Mouse (Mus musculus) liver, embryonic 11.5 days (tissue): Measurements from ENCODE around the gene Gm42957. TPM values are rescaled to one million over a fixed set of nuclear protein-coding genes. Genes with fewer than 3 reads are reported as not detected.
"Not testable (repeated sequence)": the region's sequence is repeated elsewhere in the genome, so short reads cannot be mapped to it uniquely, and the experiment has no call there.

Experiments
- ATAC-seq: fragments of 200-750 bp; cut with Nextera tagmentation; replicated peaks from 2 replicates; pipeline ENCODE4 v1.8.0; 2017; ENCODE audit warnings: moderate number of reproducible peaks, mild to moderate bottlenecking, moderate TSS enrichment, moderate library complexity; ENCODE audit not compliant: low FRiP score
- DNase-seq: peaks from one replicate; pipeline ENCODE4 v3.0.0-alpha.2; 2017; ENCODE audit warnings: low spot score
- H3K27ac ChIP-seq: fragments of 300-500 bp; sonication (generic); 2 replicates; pipeline ENCODE4 v1.5.1; 2014; ENCODE audit warnings: mild to moderate bottlenecking, low read depth, low read length, control low read depth
- H3K27me3 ChIP-seq: fragments of 300-500 bp; sonication (generic); replicated peaks from 2 replicates; pipeline ENCODE4 v1.6.1; 2014; ENCODE audit warnings: low read length, mixed read lengths; ENCODE audit not compliant: control insufficient read depth, insufficient read depth
- H3K36me3 ChIP-seq: fragments of 300-500 bp; sonication (generic); 2 replicates; pipeline ENCODE4 v1.6.1; 2014; ENCODE audit warnings: mild to moderate bottlenecking, low read length, moderate library complexity, mixed read lengths; ENCODE audit not compliant: control insufficient read depth, insufficient read depth
- H3K4me1 ChIP-seq: fragments of 300-500 bp; sonication (generic); replicated peaks from 2 replicates; pipeline ENCODE4 v1.6.1; 2014; ENCODE audit warnings: low read length, mixed read lengths; ENCODE audit not compliant: control insufficient read depth, insufficient read depth
- H3K4me2 ChIP-seq: fragments of 300-500 bp; sonication (generic); 2 replicates; pipeline ENCODE4 v1.6.1; 2014; ENCODE audit warnings: mild to moderate bottlenecking, control low read depth, moderate library complexity
- H3K4me3 ChIP-seq: fragments of 300-500 bp; sonication (generic); 2 replicates; pipeline ENCODE4 v1.5.1; 2014; ENCODE audit warnings: low read depth, low read length, control low read depth
- H3K9ac ChIP-seq: fragments of 300-500 bp; sonication (generic); 2 replicates; pipeline ENCODE4 v1.6.1; 2014; ENCODE audit warnings: low read depth, low read length, control low read depth
- H3K9me3 ChIP-seq: fragments of 300-500 bp; sonication (generic); 2 replicates; pipeline ENCODE4 v1.6.1; 2016; ENCODE audit warnings: low read length, inconsistent platforms, mixed read lengths; ENCODE audit not compliant: control insufficient read depth
- WGBS: fragments of 180-500 bp; shearing (Covaris S2); extraction: QIAGEN DNeasy Blood & Tissue Kit; methylation state at CpG from one replicate; pipeline ENCODE4 v1.1.7; 2014; 5-methylcytosine and 5-hydroxymethylcytosine counted together
- polyA plus RNA-seq: library from polyadenylated mRNA; unstranded; fragments of >200 nt; fragmentation: Nextera tagmentation; extraction: Ambion mirVana; gene quantifications from 2 replicates; pipeline ENCODE4 v1.2.1, GENCODE M21; 2014

The Gm42957 gene
- polyA plus RNA-seq, 1 experiment from 2014 or later = 0.14 TPM

DNA sequence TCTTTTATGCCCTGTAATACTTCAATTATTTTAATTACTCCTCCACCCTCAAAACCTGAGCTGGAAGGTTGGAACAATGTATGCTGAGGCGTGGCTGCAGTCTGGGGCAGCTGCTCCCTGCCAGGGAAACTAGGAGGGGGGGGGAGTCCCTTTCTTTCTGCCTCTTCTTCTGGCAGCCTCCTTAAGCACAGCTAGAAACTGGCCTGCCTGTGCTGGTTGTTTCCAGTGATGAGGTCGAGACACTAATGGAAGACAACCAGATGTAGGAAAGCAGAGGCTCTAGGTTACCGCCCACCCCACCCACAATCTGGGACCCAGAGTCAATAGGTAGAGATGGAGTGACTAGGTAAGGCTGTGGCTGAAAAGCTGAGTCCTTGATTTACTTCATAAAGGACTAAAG is 40.4 kb downstream of the Gm42957 start:
- Histone ChIP-seq H3K4me2 (no peak overlapping the region), H3K36me3 (no peaks in the 10 kb centered on the region), H3K9ac (no peak overlapping the region), H3K27ac (no peak overlapping the region), H3K27me3 (peaks cover 14% of the 10 kb centered on the region), H3K4me1 (peaks cover 8% of the 10 kb centered on the region), H3K4me3 (no peak overlapping the region), H3K9me3 (no peaks in the 10 kb centered on the region)
- DNase-seq (no peak), ATAC-seq (no peak)
- WGBS = 58% methylated on average over 3 of the region's 3 CpGs

- 64% methylated on average over 7 of the region's 7 CpGs for WGBS
- DNase-seq = no peak
- peaks cover 8% of the 10 kb centered on the region for H3K4me1 ChIP-seq
- H3K36me3 ChIP-seq = no peaks in the 10 kb centered on the region
- no peak overlapping the region for H3K27ac ChIP-seq
- H3K9me3 ChIP-seq = no peaks in the 10 kb centered on the region
- H3K4me3 ChIP-seq = no peak overlapping the region
- ATAC-seq = no peak
- H3K9ac ChIP-seq = no peak overlapping the region
- no peak overlapping the region for H3K4me2 ChIP-seq
- H3K27me3 ChIP-seq = peaks cover 19% of the 10 kb centered on the region
These were observed 43.2 kb downstream of the Gm42957 start for GRCm38 (mm10) chr3:96678456-96678855.

DNA sequence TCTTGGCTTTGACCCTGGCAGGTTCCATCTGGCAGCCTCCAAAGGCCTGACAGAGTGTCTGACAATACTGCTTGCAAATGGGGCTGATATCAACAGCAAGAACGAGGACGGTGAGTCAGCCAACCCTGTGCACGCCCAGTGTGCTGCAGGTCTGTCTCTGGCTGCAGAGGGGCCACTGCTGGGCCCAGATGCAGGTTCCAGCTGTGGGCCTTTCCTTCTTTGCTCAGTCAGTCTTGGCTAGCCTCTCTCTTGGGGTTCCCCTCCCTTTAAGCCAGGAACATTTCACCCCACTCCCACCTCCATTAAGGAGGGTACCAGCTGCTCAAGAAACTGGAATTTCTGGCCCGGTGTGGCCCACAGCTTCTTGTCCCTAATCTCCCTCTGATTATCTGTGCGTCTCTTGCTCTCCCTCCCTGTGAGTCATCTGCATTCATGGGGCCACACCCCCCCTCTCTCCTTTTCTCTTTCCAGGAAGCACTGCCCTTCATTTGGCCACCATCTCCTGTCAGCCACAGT is 43.9 kb downstream of the Gm42957 start:
- H3K4me1 ChIP-seq = peaks cover 8% of the 10 kb centered on the region
- no peaks in the 10 kb centered on the region for H3K36me3 ChIP-seq
- 15% methylated on average over 5 of the region's 5 CpGs for WGBS
- no peak overlapping the region for H3K4me2 ChIP-seq
- no peak for DNase-seq
- no peak overlapping the region for H3K27ac ChIP-seq
- no peak overlapping the region for H3K4me3 ChIP-seq
- ATAC-seq = peak; percentile 65
- H3K27me3 ChIP-seq = peaks cover 26% of the 10 kb centered on the region
- H3K9ac ChIP-seq = no peak overlapping the region
- no peaks in the 10 kb centered on the region for H3K9me3 ChIP-seq

DNA sequence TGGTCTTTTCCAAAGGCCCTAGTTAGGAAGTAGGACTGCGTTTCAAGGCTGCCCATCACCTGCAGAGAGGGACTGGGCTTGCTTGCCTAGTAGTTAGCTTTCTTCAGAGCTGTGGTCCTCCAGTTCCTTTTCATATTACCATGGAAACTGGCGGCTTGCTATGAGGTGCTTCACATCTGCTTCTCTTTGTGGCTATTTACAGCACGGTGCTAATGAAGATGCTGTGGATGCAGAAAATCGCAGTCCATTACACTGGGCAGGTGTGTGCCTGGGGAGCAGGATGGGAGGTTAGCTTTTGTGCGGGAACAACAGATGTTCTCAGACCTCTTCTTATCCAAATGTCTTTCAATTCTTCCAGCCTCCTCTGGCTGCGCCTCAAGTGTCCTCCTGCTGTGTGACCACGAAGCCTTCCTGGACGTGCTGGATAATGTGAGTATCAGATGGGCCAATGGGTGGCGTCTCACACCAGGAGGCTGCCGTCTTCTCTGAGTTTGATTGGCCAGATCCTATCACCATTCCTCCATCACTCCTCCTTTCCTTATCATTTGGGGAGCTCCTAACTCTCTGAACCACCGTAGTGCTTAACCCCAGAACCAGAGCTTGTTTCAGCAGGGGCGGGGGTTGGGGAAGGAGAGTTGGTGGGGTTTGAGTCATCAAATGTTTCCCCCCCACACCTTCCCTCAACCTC is 45.1 kb downstream of the Gm42957 start:
- no peak for DNase-seq
- ATAC-seq = no peak
- WGBS = 21% methylated on average over 12 of the region's 12 CpGs
- Histone ChIP-seq H3K4me2 (no peak overlapping the region), H3K4me1 (peaks cover 8% of the 10 kb centered on the region), H3K36me3 (no peaks in the 10 kb centered on the region), H3K9ac (no peak overlapping the region), H3K27ac (no peak overlapping the region), H3K4me3 (no peak overlapping the region), H3K27me3 (peaks cover 38% of the 10 kb centered on the region), H3K9me3 (no peaks in the 10 kb centered on the region)

DNA sequence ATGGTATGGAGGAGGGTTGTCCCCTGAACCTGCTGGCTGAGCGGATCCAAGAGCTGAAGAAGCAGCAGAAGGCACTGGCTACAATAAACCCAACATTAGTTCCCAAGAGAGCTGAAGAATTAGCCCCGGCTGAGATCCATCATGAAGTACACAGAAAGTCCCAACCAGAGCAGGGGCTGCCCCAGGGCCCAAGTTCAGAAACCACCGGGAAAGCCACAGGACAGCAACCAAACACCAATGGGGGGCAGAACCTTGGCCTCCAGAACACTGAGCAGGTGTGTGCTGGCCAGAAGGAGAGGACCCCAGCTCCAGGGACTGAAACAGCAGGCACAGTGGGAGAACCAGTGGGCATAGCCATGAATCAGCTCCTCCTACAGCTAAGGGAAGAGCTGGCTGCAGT is 48.2 kb downstream of the Gm42957 start:
- H3K9me3 ChIP-seq = no peaks in the 10 kb centered on the region
- WGBS = 85% methylated on average over 3 of the region's 3 CpGs
- no peak for DNase-seq
- H3K9ac ChIP-seq = no peak overlapping the region
- no peak for ATAC-seq
- H3K4me1 ChIP-seq = peaks cover 8% of the 10 kb centered on the region
- no peak overlapping the region for H3K4me3 ChIP-seq
- H3K27me3 ChIP-seq = peaks cover 41% of the 10 kb centered on the region
- no peak overlapping the region for H3K27ac ChIP-seq
- no peak overlapping the region for H3K4me2 ChIP-seq
- no peaks in the 10 kb centered on the region for H3K36me3 ChIP-seq

DNA sequence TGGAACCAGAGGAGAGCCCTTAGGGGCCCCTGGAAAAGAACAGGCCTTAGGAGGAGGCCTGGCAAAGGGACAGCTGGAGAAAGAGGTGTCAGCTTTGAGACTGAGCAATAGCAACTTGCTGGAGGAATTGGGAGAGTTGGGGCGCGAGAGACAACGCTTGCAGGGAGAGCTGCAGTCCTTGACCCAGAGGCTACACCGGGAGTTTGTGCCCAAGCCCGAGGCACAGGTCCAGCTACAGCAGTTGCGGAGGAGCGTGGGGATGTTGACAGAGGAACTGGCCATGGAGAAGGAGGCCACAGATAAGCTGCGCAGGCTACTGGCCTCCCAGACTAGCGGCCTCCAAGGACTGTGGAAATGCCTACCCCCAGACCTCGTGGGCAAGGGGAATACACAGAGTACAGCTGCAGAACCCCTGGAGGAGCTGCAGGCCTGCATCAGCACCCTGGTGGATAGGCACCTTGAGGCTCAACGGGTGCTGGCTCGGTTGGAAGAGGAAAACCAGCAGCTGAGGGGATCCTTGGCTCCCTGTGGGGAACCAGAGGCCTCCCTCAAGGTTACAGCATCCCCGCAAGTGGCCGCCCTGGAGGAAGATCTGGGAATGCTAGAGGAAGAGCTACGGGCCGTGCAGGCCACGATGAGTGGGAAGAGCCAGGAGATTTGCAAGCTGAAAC is 49.0 kb downstream of the Gm42957 start:
- no peaks in the 10 kb centered on the region for H3K9me3 ChIP-seq
- H3K36me3 ChIP-seq = no peaks in the 10 kb centered on the region
- peaks cover 41% of the 10 kb centered on the region for H3K27me3 ChIP-seq
- peaks cover 5% of the 10 kb centered on the region for H3K4me1 ChIP-seq
- H3K4me2 ChIP-seq = peak overlapping the region; percentile 37
- DNase-seq (no peak), ATAC-seq (no peak)
- 43% methylated on average over 17 of the region's 17 CpGs for WGBS
- H3K27ac ChIP-seq = no peak overlapping the region
- no peak overlapping the region for H3K9ac ChIP-seq
- peak overlapping the region; percentile 3 for H3K4me3 ChIP-seq

DNA sequence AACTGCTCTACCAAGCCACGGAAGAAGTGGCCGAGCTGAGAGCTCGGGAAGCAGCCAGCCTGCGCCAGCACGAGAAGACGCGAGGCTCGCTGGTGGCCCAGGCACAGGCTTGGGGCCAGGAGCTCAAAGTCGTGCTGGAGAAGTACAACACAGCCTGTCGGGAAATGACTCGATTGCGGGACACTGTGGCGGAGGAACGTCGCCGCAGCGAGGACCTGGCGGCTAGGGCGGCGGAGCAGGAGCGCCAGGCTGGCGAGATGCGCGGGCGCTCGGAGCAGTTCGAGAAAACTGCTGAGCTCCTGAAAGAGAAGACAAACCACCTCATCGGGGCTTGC is 49.5 kb downstream of the Gm42957 start:
- H3K9ac ChIP-seq = no peak overlapping the region
- 18% methylated on average over 28 of the region's 28 CpGs for WGBS
- no peak overlapping the region for H3K27ac ChIP-seq
- H3K4me2 ChIP-seq = peak overlapping the region; percentile 37
- peaks cover 41% of the 10 kb centered on the region for H3K27me3 ChIP-seq
- ATAC-seq (no peak), DNase-seq (no peak)
- H3K36me3 ChIP-seq = no peaks in the 10 kb centered on the region
- H3K4me1 ChIP-seq = no peaks in the 10 kb centered on the region; the same call in 1 of the 2 replicates
- peak overlapping the region; percentile 3 for H3K4me3 ChIP-seq
- no peaks in the 10 kb centered on the region for H3K9me3 ChIP-seq

- peaks cover 30% of the 10 kb centered on the region for H3K27me3 ChIP-seq
- not testable (repeated sequence) for H3K4me1 ChIP-seq, H3K4me3 ChIP-seq, H3K9ac ChIP-seq, H3K9me3 ChIP-seq, H3K4me2 ChIP-seq, H3K27ac ChIP-seq, H3K36me3 ChIP-seq, DNase-seq, ATAC-seq
- 87% methylated on average over 5 of the region's 5 CpGs for WGBS
These were observed 50.8 kb downstream of the Gm42957 start for GRCm38 (mm10) chr3:96686057-96686456.

- Histone ChIP-seq H3K36me3 (no peaks in the 10 kb centered on the region), H3K27ac (no peak overlapping the region), H3K27me3 (peaks cover 18% of the 10 kb centered on the region), H3K4me3 (no peak overlapping the region), H3K4me2 (no peak overlapping the region), H3K4me1 (no peaks in the 10 kb centered on the region; the same call in 1 of the 2 replicates), H3K9me3 (no peaks in the 10 kb centered on the region), H3K9ac (no peak overlapping the region)
- no peak for DNase-seq
- ATAC-seq = no peak
- WGBS = 75% methylated on average over 11 of the region's 11 CpGs
These were observed 53.6 kb downstream of the Gm42957 start for GRCm38 (mm10) chr3:96688854-96689253.
